Mouse (Mus musculus): Measurements from ENCODE around the gene Cisd3. TPM values are rescaled to one million over a fixed set of nuclear protein-coding genes. Genes with fewer than 3 reads are reported as not detected.

Cisd3 gene
- polyA plus RNA-seq, 2 experiments: 11.7 to 14.9 TPM

GRCm38 (mm10) chr11:97677381-97677780, 8.2 kb upstream of the Cisd3 start:
- Histone ChIP-seq H3K27me3 (ENCODE audit: control insufficient read depth, insufficient read depth, low read length) (no peaks in the 10 kb centered on the region), H3K4me3 (replicated peaks; ENCODE audit: low read length) (no peak overlapping the region), H3K9ac (ENCODE audit: low read depth, low read length, severe bottlenecking) (no peak overlapping the region), H3K4me1 (ENCODE audit: control insufficient read depth, insufficient read depth, low read length) (no peaks in the 10 kb centered on the region), H3K36me3 (ENCODE audit: control insufficient read depth, insufficient read depth, low read length) (peaks cover 96% of the 10 kb centered on the region), H3K9me3 (ENCODE audit: control insufficient read depth, low read length) (no peaks in the 10 kb centered on the region), H3K4me2 (replicated peaks; ENCODE audit: low read depth, low read length, severe bottlenecking) (no peak overlapping the region), H3K27ac (replicated peaks; ENCODE audit: low read depth, low read length) (no peak overlapping the region)
- DNase-seq (ENCODE audit: low spot score) (no peak), ATAC-seq (ENCODE audit: low FRiP score, low read depth) (no peak)
- 60% methylated on average over 15 of the region's 15 CpGs for WGBS
- no peak for TF ChIP-seq POLR2A (IDR thresholded peaks at IDR 0.05; ENCODE audit: borderline replicate concordance, extremely low read depth, insufficient read depth, insufficient read length)

- Histone ChIP-seq H3K27me3 (ENCODE audit: control insufficient read depth, insufficient read depth, low read length) (no peaks in the 10 kb centered on the region), H3K4me1 (ENCODE audit: control insufficient read depth, insufficient read depth, low read length) (no peaks in the 10 kb centered on the region), H3K9me3 (ENCODE audit: control insufficient read depth, low read length) (no peaks in the 10 kb centered on the region), H3K27ac (replicated peaks; ENCODE audit: low read depth, low read length) (no peak overlapping the region), H3K4me2 (replicated peaks; ENCODE audit: low read depth, low read length, severe bottlenecking) (no peak overlapping the region), H3K36me3 (ENCODE audit: control insufficient read depth, insufficient read depth, low read length) (peaks cover 95% of the 10 kb centered on the region), H3K4me3 (replicated peaks; ENCODE audit: low read length) (no peak overlapping the region), H3K9ac (ENCODE audit: low read depth, low read length, severe bottlenecking) (no peak overlapping the region)
- no peak for ATAC-seq (ENCODE audit: low FRiP score, low read depth)
- no peak for TF ChIP-seq POLR2A (IDR thresholded peaks at IDR 0.05; ENCODE audit: borderline replicate concordance, extremely low read depth, insufficient read depth, insufficient read length)
- no peak for DNase-seq (ENCODE audit: low spot score)
- 67% methylated on average over 8 of the region's 8 CpGs for WGBS
Observed at GRCm38 (mm10) chr11:97677842-97678241, 7.8 kb upstream of the Cisd3 start.

- WGBS: 87% methylated on average over 8 of the region's 15 CpGs
- H3K4me3 ChIP-seq (replicated peaks; ENCODE audit: low read length): no peak overlapping the region
- ATAC-seq (ENCODE audit: low FRiP score, low read depth): no peak
- no peak for TF ChIP-seq POLR2A (IDR thresholded peaks at IDR 0.05; ENCODE audit: borderline replicate concordance, extremely low read depth, insufficient read depth, insufficient read length)
- H3K9ac ChIP-seq (ENCODE audit: low read depth, low read length, severe bottlenecking): no peak overlapping the region
- peaks cover 90% of the 10 kb centered on the region for H3K36me3 ChIP-seq (ENCODE audit: control insufficient read depth, insufficient read depth, low read length)
- no peaks in the 10 kb centered on the region for H3K9me3 ChIP-seq (ENCODE audit: control insufficient read depth, low read length)
- H3K4me1 ChIP-seq (ENCODE audit: control insufficient read depth, insufficient read depth, low read length): no peaks in the 10 kb centered on the region
- no peak for DNase-seq (ENCODE audit: low spot score)
- H3K27me3 ChIP-seq (ENCODE audit: control insufficient read depth, insufficient read depth, low read length): no peaks in the 10 kb centered on the region
- no peak overlapping the region for H3K4me2 ChIP-seq (replicated peaks; ENCODE audit: low read depth, low read length, severe bottlenecking)
- H3K27ac ChIP-seq (replicated peaks; ENCODE audit: low read depth, low read length): no peak overlapping the region
Observed at GRCm38 (mm10) chr11:97678301-97678700, 7.3 kb upstream of the Cisd3 start.

GRCm38 (mm10) chr11:97680430-97680829, 5.2 kb upstream of the Cisd3 start:
- Histone ChIP-seq H3K27ac (replicated peaks; ENCODE audit: low read depth, low read length) (no peak overlapping the region), H3K4me3 (replicated peaks; ENCODE audit: low read length) (no peak overlapping the region), H3K27me3 (ENCODE audit: control insufficient read depth, insufficient read depth, low read length) (no peaks in the 10 kb centered on the region), H3K4me2 (replicated peaks; ENCODE audit: low read depth, low read length, severe bottlenecking) (no peak overlapping the region), H3K9me3 (ENCODE audit: control insufficient read depth, low read length) (no peaks in the 10 kb centered on the region), H3K4me1 (ENCODE audit: control insufficient read depth, insufficient read depth, low read length) (no peaks in the 10 kb centered on the region), H3K36me3 (ENCODE audit: control insufficient read depth, insufficient read depth, low read length) (peaks cover 69% of the 10 kb centered on the region), H3K9ac (ENCODE audit: low read depth, low read length, severe bottlenecking) (no peak overlapping the region)
- DNase-seq (ENCODE audit: low spot score) (no peak), ATAC-seq (ENCODE audit: low FRiP score, low read depth) (no peak)
- WGBS: 87% methylated on average over 12 of the region's 12 CpGs
- no peak for TF ChIP-seq POLR2A (IDR thresholded peaks at IDR 0.05; ENCODE audit: borderline replicate concordance, extremely low read depth, insufficient read depth, insufficient read length)

GRCm38 (mm10) chr11:97682504-97683055, 3.0 kb upstream of the Cisd3 start:
- no peaks in the 10 kb centered on the region for H3K27me3 ChIP-seq (ENCODE audit: control insufficient read depth, insufficient read depth, low read length)
- DNase-seq (ENCODE audit: low spot score) (no peak), ATAC-seq (ENCODE audit: low FRiP score, low read depth) (no peak)
- no peak overlapping the region for H3K4me2 ChIP-seq (replicated peaks; ENCODE audit: low read depth, low read length, severe bottlenecking)
- H3K27ac ChIP-seq (replicated peaks; ENCODE audit: low read depth, low read length): no peak overlapping the region
- H3K4me1 ChIP-seq (ENCODE audit: control insufficient read depth, insufficient read depth, low read length): peaks cover 4% of the 10 kb centered on the region; the same call in 1 of the 2 replicates
- H3K9me3 ChIP-seq (ENCODE audit: control insufficient read depth, low read length): no peaks in the 10 kb centered on the region
- peaks cover 49% of the 10 kb centered on the region for H3K36me3 ChIP-seq (ENCODE audit: control insufficient read depth, insufficient read depth, low read length)
- no peak overlapping the region for H3K4me3 ChIP-seq (replicated peaks; ENCODE audit: low read length)
- no peak for TF ChIP-seq POLR2A (IDR thresholded peaks at IDR 0.05; ENCODE audit: borderline replicate concordance, extremely low read depth, insufficient read depth, insufficient read length)
- WGBS: 80% methylated on average over 6 of the region's 6 CpGs
- no peak overlapping the region for H3K9ac ChIP-seq (ENCODE audit: low read depth, low read length, severe bottlenecking)
